Mouse (Mus musculus): ENCODE results near the gene Ephb2. TPM values are rescaled to one million over a fixed set of nuclear protein-coding genes. Genes with fewer than 3 reads are reported as not detected.

Gene Ephb2
- polyA plus RNA-seq, 1 experiment from 2014 or later, result 2.3 TPM

DNA sequence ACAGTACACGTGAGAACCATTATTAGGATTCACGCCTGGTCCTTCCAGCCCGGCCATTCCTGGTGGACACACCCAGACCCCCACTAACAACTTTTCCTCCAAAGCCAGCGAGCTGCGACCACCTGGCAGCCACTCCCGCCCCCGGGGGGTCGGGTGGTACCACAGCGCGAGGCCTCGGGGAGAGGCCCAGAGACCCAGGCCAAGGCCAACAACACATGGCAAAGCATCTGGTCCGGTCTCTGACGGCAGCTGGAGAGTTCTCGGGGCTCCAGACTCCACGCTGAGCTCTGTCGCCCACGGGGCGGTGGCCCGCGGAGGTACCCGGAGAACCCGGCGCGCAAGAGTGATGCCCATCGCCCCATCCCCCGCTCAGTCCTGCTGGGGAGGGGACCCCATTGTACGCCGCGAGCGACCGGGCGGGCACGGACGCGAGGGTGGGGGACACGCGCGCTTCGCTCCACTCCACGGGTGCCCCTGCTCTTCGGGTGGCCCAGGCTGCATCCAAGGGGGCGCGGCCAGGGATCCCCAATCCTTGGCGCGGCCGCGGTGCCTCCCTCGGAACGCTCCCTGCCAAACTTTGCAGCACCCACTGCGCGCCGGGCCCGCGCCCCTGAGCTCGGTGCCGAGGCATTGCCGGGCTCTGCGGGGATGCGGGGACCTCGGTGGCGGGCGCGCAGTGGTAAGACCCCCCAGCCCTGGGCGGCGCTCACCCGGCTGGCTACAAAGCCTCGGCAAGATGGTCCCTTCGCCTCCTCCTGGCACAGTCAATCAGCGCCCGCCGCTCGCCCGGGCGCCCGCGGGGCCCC is 770 bp downstream of the Ephb2 start:
- no peaks in the 10 kb centered on the region for H3K27me3 ChIP-seq (ENCODE audit: control insufficient read depth, insufficient read depth, low read length)
- H3K9ac ChIP-seq (ENCODE audit: low read length), result peak overlapping the region; percentile 67
- ATAC-seq (ENCODE audit: low FRiP score, low TSS enrichment) (peak; percentile 35), DNase-seq (ENCODE audit: low spot score) (peak; percentile 49)
- peak overlapping the region; percentile 72 for H3K4me3 ChIP-seq (ENCODE audit: low read depth, low read length)
- H3K27ac ChIP-seq (replicated peaks), result no peak overlapping the region
- H3K36me3 ChIP-seq (ENCODE audit: control insufficient read depth, insufficient read depth, low read length), result no peaks in the 10 kb centered on the region
- TF ChIP-seq CTCF (IDR thresholded peaks at IDR 0.05; ENCODE audit: low read depth), result no peak
- TF ChIP-seq EP300 (optimal IDR thresholded peaks at IDR 0.05), result no peak
- no peaks in the 10 kb centered on the region; the same call in none of the 2 replicates for H3K4me1 ChIP-seq (replicated peaks; ENCODE audit: control insufficient read depth, insufficient read depth)
- H3K9me3 ChIP-seq (ENCODE audit: control insufficient read depth, low read length), result no peaks in the 10 kb centered on the region
- WGBS, result 2% methylated on average over 70 of the region's 76 CpGs
- peak overlapping the region; percentile 96 for H3K4me2 ChIP-seq (replicated peaks; ENCODE audit: low read depth)

DNA sequence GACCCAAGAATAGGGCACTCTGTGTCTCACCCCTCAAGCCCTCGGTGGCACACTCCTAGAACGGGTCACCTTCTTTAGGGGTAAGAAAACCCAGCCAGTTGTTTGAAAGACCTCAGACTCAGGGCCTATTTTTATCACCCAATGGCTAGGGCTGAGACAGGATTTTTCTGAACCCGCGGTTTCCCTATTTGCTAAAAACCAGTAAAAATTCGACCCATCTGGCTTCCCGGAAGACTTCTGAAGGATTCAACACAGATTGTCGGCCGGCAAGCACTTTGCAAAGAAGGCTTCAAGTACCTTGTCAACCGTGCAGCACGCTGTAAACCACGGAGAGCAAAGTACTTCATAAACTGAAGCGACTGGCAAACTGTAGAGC is 1.4 kb downstream of the Ephb2 start:
- Histone ChIP-seq H3K27me3 (ENCODE audit: control insufficient read depth, insufficient read depth, low read length) (no peaks in the 10 kb centered on the region), H3K4me2 (replicated peaks; ENCODE audit: low read depth) (peak overlapping the region; percentile 96), H3K4me3 (ENCODE audit: low read depth, low read length) (peak overlapping the region; percentile 72), H3K27ac (replicated peaks) (no peak overlapping the region), H3K36me3 (ENCODE audit: control insufficient read depth, insufficient read depth, low read length) (no peaks in the 10 kb centered on the region), H3K4me1 (replicated peaks; ENCODE audit: control insufficient read depth, insufficient read depth) (no peaks in the 10 kb centered on the region; the same call in none of the 2 replicates), H3K9ac (ENCODE audit: low read length) (no peak overlapping the region), H3K9me3 (ENCODE audit: control insufficient read depth, low read length) (no peaks in the 10 kb centered on the region)
- no peak for ATAC-seq (ENCODE audit: low FRiP score, low TSS enrichment)
- 20% methylated on average over 12 of the region's 12 CpGs for WGBS
- no peak for DNase-seq (ENCODE audit: low spot score)
- TF ChIP-seq EP300 (optimal IDR thresholded peaks at IDR 0.05) (no peak), CTCF (IDR thresholded peaks at IDR 0.05; ENCODE audit: low read depth) (no peak)

DNA sequence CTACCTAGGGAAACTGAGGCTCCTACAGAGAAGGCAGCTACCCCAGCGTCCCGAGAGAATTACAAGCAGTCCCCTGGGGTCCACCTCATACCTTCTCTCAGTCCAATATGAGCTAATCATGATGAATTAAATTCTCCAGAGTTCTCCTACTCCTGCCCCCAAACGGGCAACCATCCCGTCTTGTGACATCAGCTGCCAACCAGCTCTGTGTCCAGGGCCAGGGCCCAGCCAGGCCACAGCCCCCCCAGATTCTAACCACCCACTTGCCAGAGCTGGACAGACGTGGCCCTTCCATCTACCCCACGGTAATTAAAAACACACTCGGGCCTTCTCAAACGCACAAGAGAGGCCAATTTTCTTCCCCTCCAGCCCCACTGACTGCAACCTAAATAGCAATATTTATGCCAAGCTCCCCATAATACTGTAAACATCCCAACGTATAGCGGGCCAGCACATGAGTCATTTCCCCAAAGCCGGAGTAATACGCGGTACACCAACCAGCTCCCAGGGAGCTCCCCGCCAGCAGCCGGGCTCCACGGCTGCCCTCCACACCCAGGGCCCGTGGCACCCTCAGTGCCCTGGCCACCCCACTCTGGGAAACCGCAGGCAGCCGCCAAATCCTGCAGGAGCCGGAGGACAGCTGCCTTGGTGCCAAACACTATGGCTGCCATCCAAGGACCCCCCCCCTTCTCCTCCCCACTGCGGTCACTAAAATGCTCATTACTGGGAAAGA is 2.0 kb downstream of the Ephb2 start:
- H3K4me2 ChIP-seq (replicated peaks; ENCODE audit: low read depth), result peak overlapping the region; percentile 96
- H3K4me1 ChIP-seq (replicated peaks; ENCODE audit: control insufficient read depth, insufficient read depth), result peaks cover 4% of the 10 kb centered on the region
- H3K27ac ChIP-seq (replicated peaks), result no peak overlapping the region
- H3K27me3 ChIP-seq (ENCODE audit: control insufficient read depth, insufficient read depth, low read length), result no peaks in the 10 kb centered on the region
- H3K9ac ChIP-seq (ENCODE audit: low read length), result no peak overlapping the region
- ATAC-seq (ENCODE audit: low FRiP score, low TSS enrichment) (no peak), DNase-seq (ENCODE audit: low spot score) (no peak)
- H3K4me3 ChIP-seq (ENCODE audit: low read depth, low read length), result peak overlapping the region; percentile 18; the same call in 1 of the 2 replicates
- TF ChIP-seq CTCF (IDR thresholded peaks at IDR 0.05; ENCODE audit: low read depth) (no peak), EP300 (optimal IDR thresholded peaks at IDR 0.05) (no peak)
- no peaks in the 10 kb centered on the region for H3K9me3 ChIP-seq (ENCODE audit: control insufficient read depth, low read length)
- 41% methylated on average over 21 of the region's 21 CpGs for WGBS
- H3K36me3 ChIP-seq (ENCODE audit: control insufficient read depth, insufficient read depth, low read length), result no peaks in the 10 kb centered on the region

DNA sequence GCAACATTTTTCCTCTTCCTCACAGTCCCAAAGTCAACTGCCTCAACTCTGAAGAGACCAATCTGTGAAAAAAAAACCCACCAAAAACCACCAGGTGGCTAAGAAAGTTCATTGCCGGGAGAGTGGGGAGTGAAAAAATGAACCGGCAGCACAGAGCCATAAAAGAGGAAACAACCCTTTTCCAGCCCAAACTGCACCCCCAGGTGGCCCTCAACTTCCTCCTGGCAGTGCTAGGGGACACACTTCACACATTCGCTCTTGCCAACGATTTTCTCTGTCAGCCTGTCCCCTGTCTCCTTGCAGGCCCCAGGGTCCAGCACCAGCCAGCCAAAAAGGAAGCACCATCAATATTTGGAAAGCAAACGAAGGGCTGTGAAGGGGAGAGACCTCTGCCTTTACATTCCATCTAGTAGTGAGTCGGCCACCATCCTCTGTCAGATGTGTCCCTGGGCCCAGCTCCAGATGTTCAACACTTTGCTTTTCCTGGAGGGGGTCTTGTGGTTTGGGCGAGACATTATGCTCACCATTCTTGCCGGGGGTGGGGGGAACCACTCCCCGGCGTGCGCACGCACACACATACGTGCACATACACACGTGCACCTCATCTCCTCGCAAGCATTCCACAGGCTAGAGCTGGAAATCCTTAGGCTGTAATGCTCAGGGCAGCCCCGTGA is 3.1 kb downstream of the Ephb2 start:
- peaks cover 6% of the 10 kb centered on the region for H3K4me1 ChIP-seq (replicated peaks; ENCODE audit: control insufficient read depth, insufficient read depth)
- no peak overlapping the region for H3K27ac ChIP-seq (replicated peaks)
- 61% methylated on average over 16 of the region's 16 CpGs for WGBS
- no peaks in the 10 kb centered on the region for H3K27me3 ChIP-seq (ENCODE audit: control insufficient read depth, insufficient read depth, low read length)
- DNase-seq (ENCODE audit: low spot score), result no peak
- H3K4me3 ChIP-seq (ENCODE audit: low read depth, low read length), result no peak overlapping the region
- TF ChIP-seq CTCF (IDR thresholded peaks at IDR 0.05; ENCODE audit: low read depth) (no peak), EP300 (optimal IDR thresholded peaks at IDR 0.05) (no peak)
- H3K36me3 ChIP-seq (ENCODE audit: control insufficient read depth, insufficient read depth, low read length), result no peaks in the 10 kb centered on the region
- no peak overlapping the region for H3K9ac ChIP-seq (ENCODE audit: low read length)
- H3K9me3 ChIP-seq (ENCODE audit: control insufficient read depth, low read length), result no peaks in the 10 kb centered on the region
- ATAC-seq (ENCODE audit: low FRiP score, low TSS enrichment), result no peak
- no peak overlapping the region for H3K4me2 ChIP-seq (replicated peaks; ENCODE audit: low read depth)

- no peak for DNase-seq (ENCODE audit: low spot score)
- H3K27ac ChIP-seq (replicated peaks), result no peak overlapping the region
- no peaks in the 10 kb centered on the region for H3K9me3 ChIP-seq (ENCODE audit: control insufficient read depth, low read length)
- 0 out of 2 replicates have a peak overlapping the region, but pooled peaks have one; percentile 5 for H3K4me2 ChIP-seq (replicated peaks; ENCODE audit: low read depth)
- no peaks in the 10 kb centered on the region for H3K36me3 ChIP-seq (ENCODE audit: control insufficient read depth, insufficient read depth, low read length)
- H3K9ac ChIP-seq (ENCODE audit: low read length), result no peak overlapping the region
- no peak overlapping the region for H3K4me3 ChIP-seq (ENCODE audit: low read depth, low read length)
- 72% methylated on average over 9 of the region's 9 CpGs for WGBS
- no peak for TF ChIP-seq CTCF (IDR thresholded peaks at IDR 0.05; ENCODE audit: low read depth)
- no peak for TF ChIP-seq EP300 (optimal IDR thresholded peaks at IDR 0.05)
- no peaks in the 10 kb centered on the region for H3K27me3 ChIP-seq (ENCODE audit: control insufficient read depth, insufficient read depth, low read length)
- ATAC-seq (ENCODE audit: low FRiP score, low TSS enrichment), result peak; percentile 1; the same call in 1 of the 2 replicates
- peaks cover 6% of the 10 kb centered on the region for H3K4me1 ChIP-seq (replicated peaks; ENCODE audit: control insufficient read depth, insufficient read depth)
Observed at GRCm38 (mm10) chr4:136830272-136830823, 5.4 kb downstream of the Ephb2 start.
